ENCODE assay signal across 25 mouse cellular contexts in genomic region chr5:120795480-120796034, GRCm38 (mm10). TPM values are rescaled to one million over a fixed set of nuclear protein-coding genes. Genes with fewer than 3 reads are reported as not detected.
"Had no signal": no experiment of that assay in that cellular context is flagged by ENCODE, and none has a peak within 500 bp of the region (broad histone marks: within the 10 kb centered on the region; RNA-seq: fewer than 3 reads in every experiment).

TSS of gene Oas1e (minus strand) at chr5:120795530.

RNA-seq across cellular contexts. Expression of gene Oas1e, which starts in this region (rescaled TPM):
- total RNA-seq: forebrain, postnatal 0 days; gastrocnemius, adult 18-20 months; gastrocnemius, adult 8-10 months; gastrocnemius, postnatal 14 days; gastrocnemius, postnatal 36 days; heart, adult 2 months; heart, postnatal 14 days; heart, postnatal 36 days; layer of hippocampus, adult 2 months; layer of hippocampus, postnatal 10 days; layer of hippocampus, postnatal 25 days; left cerebral cortex, adult 2 months; left cerebral cortex, postnatal 14 days; left cerebral cortex, postnatal 36 days had no signal
- polyA plus RNA-seq: gonadal fat pad, adult 2 months; heart, adult 2 months; heart, embryonic 11.5 days; heart, embryonic 13.5 days; heart, postnatal 0 days; hindbrain, embryonic 13.5 days; inflammation-experienced regulatory T-cells, adult 6 months; intestine, embryonic 15.5 days; kidney, embryonic 15.5 days; limb, embryonic 10.5 days; limb, embryonic 12.5 days; limb, embryonic 14.5 days had no signal
